Mouse (Mus musculus): ENCODE measurements around the gene Misp. TPM values are rescaled to one million over a fixed set of nuclear protein-coding genes. Genes with fewer than 3 reads are reported as not detected.

The Misp gene
- total and polyA plus RNA-seq, 3 experiments = 0.50 to 0.82 (median 0.52) TPM

GRCm38 (mm10) chr10:79865189-79865601, 44.4 kb downstream of the Misp start:
- no peak overlapping the region for H3K4me3 ChIP-seq
- no peaks in the 10 kb centered on the region; the same call in 1 of the 2 replicates for H3K4me1 ChIP-seq (ENCODE audit: control insufficient read depth, insufficient read depth, low read length)
- intact Hi-C loops (cut with DNase I) = loop anchor here (5.0 kb wide), 1 partner anchor 33 kb away; no protein-coding TSS in a partner anchor
- no peaks in the 10 kb centered on the region for H3K27me3 ChIP-seq (ENCODE audit: control insufficient read depth, insufficient read depth, low read length)
- WGBS = 42% methylated on average over 12 of the region's 12 CpGs
- peak overlapping the region; percentile 16; the same call in 1 of the 2 replicates for H3K9ac ChIP-seq (ENCODE audit: low read depth, low read length)
- no peak for TF ChIP-seq CTCF (IDR thresholded peaks at IDR 0.05)
- no peak for TF ChIP-seq EP300 (IDR thresholded peaks at IDR 0.05; ENCODE audit: insufficient read depth, low read depth, low read length)
- no peak for TF ChIP-seq POLR2A (IDR thresholded peaks at IDR 0.05; ENCODE audit: insufficient read depth, low read depth, low read length)
- H3K36me3 ChIP-seq (ENCODE audit: control insufficient read depth, insufficient read depth, low read length) = no peaks in the 10 kb centered on the region
- H3K79me2 ChIP-seq (replicated peaks; ENCODE audit: control insufficient read depth, insufficient read depth, low read length) = peaks cover 4% of the 10 kb centered on the region
- no peak for DNase-seq
- no peak overlapping the region for H3K27ac ChIP-seq

- Histone ChIP-seq H3K9ac (ENCODE audit: low read depth, low read length) (peak overlapping the region; percentile 16), H3K4me1 (ENCODE audit: control insufficient read depth, insufficient read depth, low read length) (no peaks in the 10 kb centered on the region; the same call in 1 of the 2 replicates), H3K79me2 (replicated peaks; ENCODE audit: control insufficient read depth, insufficient read depth, low read length) (no peaks in the 10 kb centered on the region), H3K36me3 (ENCODE audit: control insufficient read depth, insufficient read depth, low read length) (no peaks in the 10 kb centered on the region), H3K4me3 (no peak overlapping the region), H3K27ac (no peak overlapping the region), H3K27me3 (ENCODE audit: control insufficient read depth, insufficient read depth, low read length) (no peaks in the 10 kb centered on the region)
- WGBS = 23% methylated on average over 19 of the region's 19 CpGs
- peak; percentile 42 to 50 for DNase-seq
- TF ChIP-seq POLR2A (IDR thresholded peaks at IDR 0.05; ENCODE audit: insufficient read depth, low read depth, low read length) = no peak
- TF ChIP-seq CTCF (IDR thresholded peaks at IDR 0.05) = peak; percentile 68
- no peak for TF ChIP-seq EP300 (IDR thresholded peaks at IDR 0.05; ENCODE audit: insufficient read depth, low read depth, low read length)
- intact Hi-C loops (cut with DNase I) = loop anchor here (5.0 kb wide), 1 partner anchor 34 kb away; no protein-coding TSS in a partner anchor
Measured at GRCm38 (mm10) chr10:79865801-79866295, 45.1 kb downstream of the Misp start.

- Histone ChIP-seq H3K27me3 (ENCODE audit: control insufficient read depth, insufficient read depth, low read length) (no peaks in the 10 kb centered on the region), H3K27ac (no peak overlapping the region), H3K4me1 (ENCODE audit: control insufficient read depth, insufficient read depth, low read length) (no peaks in the 10 kb centered on the region; the same call in 1 of the 2 replicates), H3K79me2 (replicated peaks; ENCODE audit: control insufficient read depth, insufficient read depth, low read length) (no peaks in the 10 kb centered on the region), H3K4me3 (no peak overlapping the region), H3K36me3 (ENCODE audit: control insufficient read depth, insufficient read depth, low read length) (no peaks in the 10 kb centered on the region), H3K9ac (ENCODE audit: low read depth, low read length) (no peak overlapping the region)
- whole genome bisulfite sequencing = 78% methylated on average over 11 of the region's 11 CpGs
- intact Hi-C loops (cut with DNase I) = loop anchor here (5.0 kb wide), 1 partner anchor 34 kb away; no protein-coding TSS in a partner anchor
- TF ChIP-seq POLR2A (IDR thresholded peaks at IDR 0.05; ENCODE audit: insufficient read depth, low read depth, low read length) = no peak
- no peak for DNase-seq
Measured at GRCm38 (mm10) chr10:79866601-79867000, 45.8 kb downstream of the Misp start.

- no peak overlapping the region for H3K9ac ChIP-seq (ENCODE audit: low read depth, low read length)
- WGBS = 82% methylated on average over 8 of the region's 8 CpGs
- intact Hi-C loops (cut with DNase I) = no loop called here
Measured at GRCm38 (mm10) chr10:79871845-79872244, 51.1 kb downstream of the Misp start.

GRCm38 (mm10) chr10:79872862-79873261, 52.1 kb downstream of the Misp start:
- H3K36me3 ChIP-seq (ENCODE audit: control insufficient read depth, insufficient read depth, low read length) = no peaks in the 10 kb centered on the region
- DNase-seq = no peak
- H3K27ac ChIP-seq = no peak overlapping the region
- intact Hi-C loops (cut with DNase I) = no loop called here
- peaks cover 6% of the 10 kb centered on the region; the same call in 1 of the 2 replicates for H3K4me1 ChIP-seq (ENCODE audit: control insufficient read depth, insufficient read depth, low read length)
- H3K79me2 ChIP-seq (replicated peaks; ENCODE audit: control insufficient read depth, insufficient read depth, low read length) = no peaks in the 10 kb centered on the region
- peaks cover 4% of the 10 kb centered on the region; the same call in 1 of the 2 replicates for H3K27me3 ChIP-seq (ENCODE audit: control insufficient read depth, insufficient read depth, low read length)
- no peak overlapping the region for H3K9ac ChIP-seq (ENCODE audit: low read depth, low read length)
- H3K4me3 ChIP-seq = no peak overlapping the region
- TF ChIP-seq CTCF (IDR thresholded peaks at IDR 0.05) = no peak
- no peak for TF ChIP-seq POLR2A (IDR thresholded peaks at IDR 0.05; ENCODE audit: insufficient read depth, low read depth, low read length)
- TF ChIP-seq EP300 (IDR thresholded peaks at IDR 0.05; ENCODE audit: insufficient read depth, low read depth, low read length) = no peak
- WGBS = 48% methylated on average over 3 of the region's 3 CpGs

More at GRCm38 (mm10) chr10:79871845-79872244, 51.1 kb downstream of the Misp start:
- no peaks in the 10 kb centered on the region for H3K79me2 ChIP-seq (replicated peaks; ENCODE audit: control insufficient read depth, insufficient read depth, low read length)
- no peaks in the 10 kb centered on the region for H3K36me3 ChIP-seq (ENCODE audit: control insufficient read depth, insufficient read depth, low read length)
- H3K4me3 ChIP-seq = no peak overlapping the region
- DNase-seq = no peak
- H3K27ac ChIP-seq = no peak overlapping the region
- H3K4me1 ChIP-seq (ENCODE audit: control insufficient read depth, insufficient read depth, low read length) = peaks cover 1% of the 10 kb centered on the region; the same call in 1 of the 2 replicates
- H3K27me3 ChIP-seq (ENCODE audit: control insufficient read depth, insufficient read depth, low read length) = peaks cover 4% of the 10 kb centered on the region; the same call in 1 of the 2 replicates
- TF ChIP-seq POLR2A (IDR thresholded peaks at IDR 0.05; ENCODE audit: insufficient read depth, low read depth, low read length) (no peak), CTCF (IDR thresholded peaks at IDR 0.05) (no peak), EP300 (IDR thresholded peaks at IDR 0.05; ENCODE audit: insufficient read depth, low read depth, low read length) (no peak)

- peaks cover 4% of the 10 kb centered on the region; the same call in 1 of the 2 replicates for H3K27me3 ChIP-seq (ENCODE audit: control insufficient read depth, insufficient read depth, low read length)
- no peak overlapping the region for H3K4me3 ChIP-seq
- no peak for TF ChIP-seq EP300 (IDR thresholded peaks at IDR 0.05; ENCODE audit: insufficient read depth, low read depth, low read length)
- TF ChIP-seq CTCF (IDR thresholded peaks at IDR 0.05) = no peak
- TF ChIP-seq POLR2A (IDR thresholded peaks at IDR 0.05; ENCODE audit: insufficient read depth, low read depth, low read length) = no peak
- H3K79me2 ChIP-seq (replicated peaks; ENCODE audit: control insufficient read depth, insufficient read depth, low read length) = no peaks in the 10 kb centered on the region
- 21% methylated on average over 6 of the region's 6 CpGs for WGBS
- intact Hi-C loops (cut with DNase I) = no loop called here
- peaks cover 7% of the 10 kb centered on the region for H3K4me1 ChIP-seq (ENCODE audit: control insufficient read depth, insufficient read depth, low read length)
- DNase-seq = no peak
- no peak overlapping the region for H3K27ac ChIP-seq
- H3K9ac ChIP-seq (ENCODE audit: low read depth, low read length) = no peak overlapping the region
- no peaks in the 10 kb centered on the region for H3K36me3 ChIP-seq (ENCODE audit: control insufficient read depth, insufficient read depth, low read length)
Measured at GRCm38 (mm10) chr10:79873313-79873712, 52.5 kb downstream of the Misp start.

All from heart, adult 2 months (tissue).